Mouse (Mus musculus) adrenal gland, postnatal 10 days (tissue): ENCODE data around the gene Mblac2. TPM values are rescaled to one million over a fixed set of nuclear protein-coding genes. Genes with fewer than 3 reads are reported as not detected.
"Not testable (repeated sequence)": the region's sequence is repeated elsewhere in the genome, so short reads cannot be mapped to it uniquely, and the experiment has no call there.

Experiments
- DNase-seq: peaks from one replicate; pipeline ENCODE4 v3.0.0; 2021; ENCODE audit warnings: mixed read lengths
- long read RNA-seq, 2 experiments: library from polyadenylated mRNA; stranded (forward); transcript quantifications; one replicate each; pipeline ENCODE4 v2.0.0; 2021
- total RNA-seq, 2 experiments: library from RNA; stranded (reverse); gene quantifications; 2 replicates each; pipeline ENCODE4 v1.2.3; 2021

Gene Mblac2
- 10 to 100 TPM in 1 of 2 experiments, 1 to 10 TPM in 1; 7.0 to 12.4 TPM for total RNA-seq
- long read RNA-seq, experiment 1, transcript Mblac2-201 (2 exons, 3,957 nt), result major isoform, 11 of 11 reads
- long read RNA-seq, experiment 1, partial matches to known transcripts, result 0 of 11 reads
- long read RNA-seq, experiment 1, other reads (novel, unspliced or antisense), result 0 of 11 reads
- long read RNA-seq, experiment 2, partial matches to known transcripts, result 0 of 4 reads
- long read RNA-seq, experiment 2, other reads (novel, unspliced or antisense), result 0 of 4 reads

DNA sequence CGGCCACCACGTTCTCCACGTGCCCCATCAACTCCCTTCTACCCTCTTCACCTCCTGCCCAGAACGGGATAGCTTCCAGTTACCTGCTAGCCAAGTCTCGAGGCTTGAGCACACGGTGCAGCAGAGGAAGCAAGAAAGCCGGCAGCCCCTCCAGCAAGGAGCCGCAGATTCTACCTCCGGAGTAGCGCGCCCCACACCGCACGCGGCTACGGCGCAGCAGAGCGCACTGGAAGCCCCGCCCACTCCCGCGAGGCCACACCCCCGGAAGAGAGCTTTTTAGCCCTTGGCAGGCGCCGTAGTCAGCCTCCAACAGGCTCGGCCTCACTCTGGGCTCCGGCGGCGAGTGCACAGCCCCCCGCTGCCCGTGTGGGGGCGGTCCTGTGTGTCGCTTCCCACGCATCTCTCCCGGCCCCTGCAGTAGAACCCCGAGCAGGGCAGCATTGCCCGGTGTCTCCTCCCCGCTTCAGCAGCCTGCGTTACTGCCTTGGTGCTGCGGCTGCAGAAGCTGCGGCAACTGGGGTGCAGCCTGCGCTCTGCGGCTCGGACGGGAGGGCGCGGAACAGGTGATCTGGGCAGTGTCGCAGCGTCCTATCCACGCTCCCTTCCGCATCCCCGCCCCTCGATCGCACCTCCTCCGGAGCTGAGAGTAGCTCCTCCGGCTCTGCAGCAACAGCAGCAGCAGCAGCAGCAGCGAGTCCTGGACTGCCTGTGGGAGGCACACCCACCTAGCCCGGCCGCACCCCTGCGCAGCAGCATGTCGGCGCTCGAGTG is at the start of gene Mblac2, which contains the start of gene Polr3g:
Gene Mblac2, plus strand, starts transcription at position 567 of the 771 bp plus-strand sequence.
Gene Polr3g, minus strand, starts transcription at position 239 of the 771 bp plus-strand sequence.
- peak; percentile 99 for DNase-seq

DNA sequence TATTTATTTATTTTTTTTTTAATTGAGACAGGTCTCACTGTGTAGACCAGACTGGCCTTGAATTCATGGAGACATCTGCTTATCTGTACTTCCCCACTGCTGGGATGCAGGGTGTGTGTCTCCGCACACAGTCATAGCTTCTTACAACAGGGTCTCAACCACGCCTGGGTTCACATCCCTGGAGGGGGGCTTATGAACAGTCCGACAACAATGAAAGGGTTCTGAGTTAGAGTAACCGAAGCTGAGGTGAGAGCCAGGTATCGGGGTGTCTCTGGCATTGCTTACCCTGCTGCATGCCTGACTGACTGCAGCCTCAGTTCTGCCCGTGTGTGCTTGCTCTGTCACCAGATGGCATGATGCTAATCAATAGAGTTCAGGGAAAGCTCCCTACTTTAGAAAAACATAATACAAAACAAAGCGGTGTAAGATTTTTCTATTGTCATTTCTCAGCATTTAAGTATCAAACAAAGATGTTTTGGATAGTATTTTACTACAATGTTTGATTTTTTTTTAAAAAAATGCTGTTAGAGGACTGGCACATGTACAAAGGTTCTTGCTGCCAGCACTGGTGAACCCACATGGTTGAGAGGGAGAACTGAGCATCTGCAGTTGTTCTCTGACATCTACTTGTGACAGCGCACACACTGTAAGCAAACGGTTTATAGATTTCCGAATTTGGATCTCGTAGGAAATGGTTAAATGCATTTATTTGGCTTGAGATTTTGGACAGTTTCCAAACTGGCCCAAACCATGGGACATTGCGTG is 47.4 kb upstream of the Mblac2 start:
- DNase-seq, result no peak

DNA sequence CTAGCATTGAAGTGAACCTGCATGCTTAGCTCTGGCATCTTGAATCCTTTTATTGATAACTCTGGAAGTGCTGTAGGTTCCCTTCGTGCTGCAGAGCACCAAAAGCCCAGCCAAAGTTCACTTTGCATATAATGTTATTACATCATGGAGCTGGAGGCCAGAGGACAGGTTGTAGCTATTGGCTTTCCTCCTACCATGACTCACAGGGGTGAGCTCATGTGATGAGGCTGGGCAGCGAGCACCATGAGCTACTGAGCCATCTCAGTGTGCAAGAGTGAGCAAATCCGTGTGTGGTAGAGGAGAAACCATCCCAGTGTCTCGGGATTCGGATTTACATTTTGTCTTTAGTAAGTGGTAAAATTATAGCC is 46.8 kb upstream of the Mblac2 start:
- peak; percentile 26 for DNase-seq

DNA sequence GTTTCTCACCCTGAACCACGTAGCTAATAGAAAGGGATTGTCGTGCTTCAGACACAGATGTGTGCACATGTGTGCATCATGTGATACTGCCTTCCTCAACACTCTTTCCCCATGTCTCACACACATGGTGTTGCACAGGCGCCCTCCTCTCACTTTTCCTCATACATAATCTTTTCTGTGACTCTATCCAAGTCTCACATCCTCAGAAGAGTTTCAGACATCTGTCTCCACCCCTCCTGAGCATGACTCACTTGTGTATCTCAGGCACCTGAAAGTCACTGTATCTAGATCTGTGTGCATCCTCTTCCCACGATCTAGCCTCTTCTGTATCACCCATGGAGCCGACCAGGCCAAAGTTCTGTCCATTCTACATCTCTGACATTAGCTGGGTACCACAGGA is 43.4 kb upstream of the Mblac2 start:
- DNase-seq, result no peak

DNA sequence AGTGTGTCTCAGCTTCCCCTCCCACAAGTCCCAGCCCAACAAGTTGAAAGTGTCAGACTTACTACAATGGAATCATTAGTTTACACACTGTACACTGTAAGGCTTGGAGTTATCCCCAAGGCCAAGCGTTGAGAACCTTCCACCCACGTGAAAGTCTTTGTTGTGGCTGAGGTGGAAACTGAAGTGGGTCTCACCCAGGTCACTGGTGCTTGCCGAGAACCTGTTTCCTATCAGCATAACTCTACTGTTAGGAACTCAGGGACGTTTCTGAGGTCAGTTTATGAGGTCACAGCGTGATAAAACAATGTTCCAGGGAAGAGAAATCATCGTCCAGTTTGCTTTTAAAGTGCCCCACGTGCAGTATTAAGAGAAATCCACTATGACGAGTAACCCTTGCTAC is 35.8 kb upstream of the Mblac2 start:
- DNase-seq, result peak; percentile 11

DNA sequence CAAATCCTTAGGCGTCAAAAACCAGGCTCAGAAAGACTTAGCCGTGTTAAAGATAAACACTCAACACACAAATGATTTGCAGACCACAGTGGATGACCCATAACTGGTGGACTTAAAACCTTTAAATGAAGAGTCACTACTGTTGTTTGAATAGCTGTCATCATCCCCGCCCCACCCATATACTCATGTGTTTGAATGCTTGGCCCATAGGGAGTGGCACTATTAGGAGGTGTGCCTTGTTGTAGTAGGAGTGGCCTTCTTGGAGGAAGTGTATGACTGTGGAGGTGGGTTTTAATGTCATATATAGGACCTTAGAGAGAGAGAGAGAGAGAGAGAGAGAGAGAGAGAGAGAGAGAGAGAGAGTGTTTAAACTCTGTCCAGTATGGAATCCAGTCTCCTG is 28.0 kb upstream of the Mblac2 start:
- DNase-seq, result no peak

DNA sequence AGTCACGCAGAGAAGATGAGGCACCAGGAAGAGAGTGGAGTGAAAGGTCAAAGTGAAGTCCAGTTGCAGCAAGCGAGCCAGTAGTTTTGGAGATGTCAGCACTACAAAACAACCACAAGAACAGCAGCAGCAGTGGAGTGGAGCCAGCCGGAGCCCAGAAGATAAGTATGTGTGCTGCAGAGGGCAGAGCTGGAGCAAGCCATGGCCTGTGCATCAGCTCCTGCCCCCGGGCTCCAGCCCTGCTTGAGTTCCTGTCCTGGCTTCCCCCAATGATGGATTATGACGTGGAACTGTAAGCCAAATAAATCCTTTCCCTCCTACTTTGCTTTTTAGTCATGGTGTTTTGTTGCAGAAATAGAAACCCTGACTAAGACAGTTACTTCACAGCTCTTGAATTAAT is 26.9 kb upstream of the Mblac2 start:
- DNase-seq, result no peak

DNA sequence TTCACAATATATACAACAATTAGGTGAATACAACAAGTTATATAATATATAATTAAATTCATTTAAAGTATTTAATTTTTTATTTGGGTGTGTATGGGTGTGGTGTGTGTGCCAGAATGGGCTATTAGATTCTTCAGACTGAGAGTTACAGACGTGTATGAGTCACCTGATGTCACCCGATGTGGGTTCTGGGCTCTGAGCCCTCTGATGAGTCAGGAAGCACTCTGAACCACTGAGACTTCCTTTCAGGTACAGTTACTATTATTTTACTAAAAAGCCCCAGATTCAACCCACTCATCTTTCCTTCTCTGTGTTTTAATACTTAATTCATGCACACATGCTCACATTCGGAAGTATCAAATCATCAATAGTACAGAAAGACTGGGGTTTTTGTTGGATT is 26.3 kb upstream of the Mblac2 start:
- DNase-seq, result no peak

DNA sequence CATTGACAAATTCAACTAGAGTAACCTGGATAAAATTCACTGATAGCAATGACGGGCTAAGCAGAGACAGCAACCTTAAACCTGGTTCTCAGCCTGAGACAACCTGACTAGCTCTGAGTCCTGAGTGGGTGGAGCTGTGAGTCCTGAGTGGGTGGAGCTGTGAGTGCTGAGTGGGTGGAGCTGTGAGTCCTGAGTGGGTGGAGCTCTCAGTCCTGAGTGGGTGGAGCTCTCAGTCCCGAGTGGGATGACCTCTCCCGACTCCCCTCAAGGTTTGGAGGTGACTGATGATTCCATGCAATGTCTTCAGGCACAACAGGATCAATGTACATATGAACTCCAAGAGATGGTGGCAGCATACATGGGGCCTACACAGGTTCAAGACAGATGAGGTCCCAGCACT is 21.6 kb upstream of the Mblac2 start:
- no peak for DNase-seq

DNA sequence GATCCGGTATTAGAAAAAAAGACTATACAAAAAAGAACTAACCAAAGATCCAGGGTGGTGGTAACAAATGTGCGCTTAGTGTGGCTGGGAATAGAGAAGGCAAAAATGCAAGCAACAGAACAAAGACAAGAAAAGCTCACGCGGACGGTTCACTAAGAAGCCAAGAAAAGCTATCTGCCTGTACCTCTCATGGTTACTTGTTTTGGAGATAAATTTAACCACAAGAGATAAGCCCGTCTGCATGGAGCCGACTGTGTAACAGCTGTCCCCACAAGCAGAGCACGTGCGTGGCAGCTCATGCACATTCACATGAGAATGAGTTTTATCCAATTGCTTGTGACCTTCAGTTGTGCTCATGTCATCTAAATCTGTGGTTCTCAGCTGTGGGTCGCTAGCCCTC is 20.7 kb upstream of the Mblac2 start:
- DNase-seq, result no peak

DNA sequence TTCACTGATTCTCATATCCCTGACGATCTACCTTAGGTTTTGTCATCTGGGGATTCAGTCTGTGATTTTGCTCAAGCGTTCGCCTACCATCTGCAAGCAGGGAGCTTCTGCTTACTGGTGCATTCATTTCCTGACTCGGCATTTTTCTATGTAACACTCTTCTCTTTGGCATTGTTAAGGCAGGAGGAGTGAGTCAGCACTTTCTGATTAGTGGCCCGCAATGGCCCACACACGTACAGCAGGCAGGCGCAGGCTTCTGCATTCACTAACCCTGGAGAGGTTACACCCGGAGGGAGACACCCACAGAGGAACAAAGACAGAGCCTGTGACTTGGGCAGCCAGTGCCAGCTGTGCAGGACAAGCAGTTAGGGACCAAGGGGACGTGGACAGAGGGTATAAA is 19.5 kb upstream of the Mblac2 start:
- DNase-seq, result peak; percentile 17

DNA sequence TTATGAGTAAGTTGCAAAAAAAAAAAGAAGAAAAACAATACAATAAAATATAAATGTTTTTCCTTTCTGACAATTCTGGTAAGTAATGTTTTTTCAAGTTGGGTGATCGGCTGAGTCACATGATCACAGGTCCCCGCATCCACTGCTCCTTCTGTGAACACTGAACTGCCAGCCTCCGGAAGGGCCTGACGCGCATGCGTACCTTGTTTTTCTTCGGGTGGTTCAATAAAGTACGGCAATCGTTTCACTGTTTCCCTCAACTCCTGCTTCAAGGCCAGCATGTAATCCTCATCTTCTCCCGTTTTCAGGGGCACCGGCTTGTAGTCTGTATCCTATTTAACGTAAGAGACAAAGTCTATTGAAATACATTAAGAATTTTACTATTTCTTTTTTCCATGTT is 16.7 kb upstream of the Mblac2 start:
- DNase-seq, result no peak

DNA sequence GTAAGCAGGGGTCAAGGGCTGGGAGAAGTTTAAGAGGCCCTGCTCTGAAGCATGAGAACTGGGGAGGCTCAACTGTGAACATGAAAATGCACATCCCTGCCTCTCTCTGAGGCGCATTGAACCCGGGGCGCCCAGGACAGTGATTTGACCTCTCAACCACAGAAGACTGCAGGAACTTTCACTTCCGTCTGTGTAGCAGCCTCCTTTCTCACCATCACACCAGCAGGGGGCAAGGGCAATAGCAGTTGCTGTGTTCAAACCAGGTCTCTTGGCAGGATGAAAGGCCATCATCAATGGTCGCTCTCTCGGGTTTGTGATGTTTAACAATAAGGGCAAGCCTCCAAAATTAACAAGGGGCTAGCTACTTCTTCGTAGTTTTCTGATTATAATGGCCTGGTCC is 8.0 kb upstream of the Mblac2 start:
- DNase-seq, result no peak

DNA sequence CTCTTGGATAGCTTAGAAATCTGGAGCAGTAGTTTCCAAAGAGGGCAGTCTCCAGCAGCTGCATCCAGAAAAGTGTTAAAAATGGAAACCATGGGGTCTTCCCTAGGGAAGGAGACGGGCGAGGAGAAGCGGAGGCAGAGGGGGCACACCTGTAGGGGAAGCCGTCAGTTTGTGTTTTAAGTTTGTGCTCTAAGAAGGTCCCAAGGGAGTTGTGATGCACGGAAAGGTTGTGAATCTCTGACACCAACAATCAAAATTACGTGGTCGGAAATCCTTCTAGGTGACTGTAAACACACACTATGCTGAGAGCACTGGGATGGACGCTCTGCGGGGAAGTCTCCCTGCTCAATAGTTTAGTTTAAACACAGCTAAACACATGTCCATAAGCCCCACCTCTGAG is 7.5 kb upstream of the Mblac2 start:
- DNase-seq, result no peak

DNA sequence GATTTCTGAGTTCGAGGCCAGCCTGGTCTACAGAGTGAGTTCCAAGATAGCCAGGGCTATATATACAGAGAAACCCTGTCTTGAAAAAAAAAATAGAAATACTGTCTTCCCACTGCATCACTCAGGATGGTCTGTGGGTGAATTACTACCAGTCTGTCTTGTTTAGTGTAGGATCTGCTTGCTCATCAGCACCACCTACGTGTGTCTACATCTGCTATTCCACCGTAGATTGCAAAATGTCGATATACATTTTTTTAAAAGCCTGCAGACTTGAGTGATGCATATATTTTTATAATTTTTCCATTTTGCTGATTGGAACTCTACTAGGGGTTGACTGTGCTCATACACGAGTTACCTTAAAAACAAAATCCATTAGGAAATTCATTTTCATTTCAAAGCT is 4.8 kb upstream of the Mblac2 start:
- DNase-seq, result no peak

DNA sequence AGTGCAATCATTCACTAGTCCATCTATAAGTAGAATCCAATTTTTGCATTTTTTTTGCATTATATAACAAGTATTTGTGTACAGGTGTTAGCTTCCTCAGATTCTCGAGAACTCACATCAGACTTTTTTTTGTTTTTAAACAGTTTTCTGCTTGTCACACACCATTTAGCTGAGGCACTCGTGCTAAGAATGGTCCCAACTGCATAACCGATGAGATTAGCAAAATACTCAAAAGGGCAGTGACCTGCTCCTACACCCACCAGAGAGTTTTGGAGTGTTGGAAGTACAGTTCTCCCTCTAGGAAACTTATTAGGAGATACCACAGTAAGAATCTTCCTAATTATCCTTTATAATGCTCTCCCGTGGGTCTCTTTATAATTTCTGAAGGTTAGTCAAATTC is 1.3 kb upstream of the Mblac2 start:
- DNase-seq, result no peak

DNA sequence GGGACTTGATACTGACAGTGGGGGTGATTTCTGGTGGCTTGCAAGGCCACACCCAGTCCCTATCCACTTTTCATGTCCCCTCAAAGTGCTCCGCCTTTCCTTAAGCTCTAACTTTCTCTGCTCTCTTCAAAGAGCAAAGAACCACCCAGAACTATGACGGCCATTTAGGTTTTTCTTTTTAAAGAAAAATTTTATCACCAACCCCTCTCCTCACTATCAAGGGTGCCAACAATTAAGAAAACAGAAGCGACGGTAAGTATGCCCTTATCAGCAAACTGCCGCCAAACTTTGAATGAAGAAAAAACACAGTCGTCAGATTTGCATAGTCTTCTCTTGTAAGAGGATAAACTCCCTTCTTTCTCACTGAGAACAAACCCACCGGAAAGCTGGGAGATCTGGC is 875 bp upstream of the Mblac2 start:
- DNase-seq, result no peak

DNA sequence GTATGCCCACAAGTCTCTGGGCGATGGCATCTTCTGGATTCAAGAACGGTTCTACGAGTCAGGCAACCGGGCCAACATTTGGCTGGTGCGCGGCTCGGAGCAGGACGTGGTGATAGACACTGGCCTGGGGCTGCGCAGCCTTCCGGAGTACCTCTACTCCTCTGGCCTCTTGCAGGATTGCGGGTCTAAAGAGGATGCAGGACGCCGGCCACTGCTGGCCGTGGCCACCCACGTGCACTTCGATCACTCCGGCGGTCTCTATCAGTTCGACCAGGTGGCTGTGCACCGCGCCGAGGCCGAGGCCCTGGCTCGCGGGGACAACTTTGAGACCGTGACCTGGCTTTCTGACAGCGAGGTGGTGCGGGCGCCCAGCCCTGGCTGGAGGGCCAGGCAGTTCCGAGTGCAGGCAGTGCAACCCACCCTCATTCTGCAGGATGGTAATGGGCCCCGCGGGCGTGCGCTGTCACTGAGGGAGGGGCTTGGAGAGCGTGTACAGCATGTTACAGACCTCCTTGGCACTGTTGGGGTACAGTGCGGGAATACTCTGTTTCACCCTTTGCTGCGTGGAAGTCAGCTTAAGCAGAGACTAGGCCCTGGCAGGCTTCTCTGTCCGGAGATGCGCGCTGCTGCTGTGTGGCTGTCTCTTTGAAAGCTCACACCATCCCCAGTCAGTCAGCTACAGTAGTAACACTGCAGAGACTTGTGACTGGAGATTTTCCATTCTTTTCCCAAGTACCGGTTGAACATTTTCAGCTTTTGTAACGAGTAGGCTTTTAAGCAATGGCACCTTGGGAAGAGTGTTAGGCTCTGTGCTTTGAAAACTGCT is 618 bp downstream of the Mblac2 start:
- DNase-seq, result peak; percentile 53

DNA sequence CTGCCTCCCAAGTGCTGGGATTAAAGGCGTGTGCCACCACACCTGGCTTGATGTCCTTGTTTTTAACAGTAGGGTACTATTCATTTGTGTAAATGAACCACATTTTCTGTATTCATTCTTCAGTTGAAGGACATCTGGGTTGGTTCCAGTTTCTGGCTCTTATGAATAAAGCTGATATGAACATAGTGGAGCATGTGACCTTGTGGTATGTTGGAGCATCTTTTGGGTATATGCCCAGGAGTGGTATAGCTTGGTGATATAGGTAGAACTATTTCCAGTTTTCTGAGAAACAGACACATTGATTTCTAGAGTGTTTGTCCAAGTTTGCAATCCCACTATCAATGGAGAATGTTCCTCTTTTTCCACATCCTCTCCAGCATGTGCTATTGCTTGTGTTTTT is 2.8 kb downstream of the Mblac2 start:
- DNase-seq, result no peak

DNA sequence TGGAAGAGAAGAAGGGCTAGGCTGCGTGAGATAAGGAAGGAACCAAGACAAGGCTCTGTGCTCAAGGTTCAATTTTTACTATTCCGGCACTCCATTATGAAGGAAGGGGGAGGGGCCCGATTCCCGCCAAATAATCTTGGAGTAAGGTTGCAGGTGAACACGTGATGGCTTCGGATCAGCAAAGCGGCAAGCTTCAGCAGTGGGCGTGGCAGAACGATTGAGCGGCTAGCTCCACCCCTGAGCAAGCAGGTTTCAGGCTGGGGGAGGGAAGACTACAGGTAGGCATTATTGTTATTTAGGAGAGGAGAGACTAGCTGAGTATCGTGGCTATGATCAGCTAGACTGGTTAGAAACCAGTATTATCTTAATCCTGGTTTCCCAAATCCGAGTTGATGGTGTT is 17.0 kb downstream of the Mblac2 start:
- not testable (repeated sequence) for DNase-seq

DNA sequence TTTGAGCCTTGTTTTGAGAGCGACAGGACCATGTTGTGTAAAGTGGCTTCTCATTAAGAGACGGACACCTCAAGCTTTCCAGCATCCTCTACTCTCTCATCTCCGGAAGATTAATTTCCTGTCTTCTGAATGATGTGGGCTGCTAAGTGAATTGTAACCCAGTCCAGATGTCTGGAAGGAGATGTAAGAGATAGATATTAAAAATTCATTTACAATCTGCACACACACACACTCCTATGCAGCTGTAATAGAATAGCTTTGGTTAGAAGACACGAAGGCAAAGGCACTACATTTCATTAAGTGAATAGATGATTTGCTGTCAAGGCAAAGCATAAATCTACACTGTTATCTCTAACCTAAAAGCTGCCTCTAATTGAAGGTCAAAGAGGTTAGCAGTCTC is 18.0 kb downstream of the Mblac2 start:
- no peak for DNase-seq

DNA sequence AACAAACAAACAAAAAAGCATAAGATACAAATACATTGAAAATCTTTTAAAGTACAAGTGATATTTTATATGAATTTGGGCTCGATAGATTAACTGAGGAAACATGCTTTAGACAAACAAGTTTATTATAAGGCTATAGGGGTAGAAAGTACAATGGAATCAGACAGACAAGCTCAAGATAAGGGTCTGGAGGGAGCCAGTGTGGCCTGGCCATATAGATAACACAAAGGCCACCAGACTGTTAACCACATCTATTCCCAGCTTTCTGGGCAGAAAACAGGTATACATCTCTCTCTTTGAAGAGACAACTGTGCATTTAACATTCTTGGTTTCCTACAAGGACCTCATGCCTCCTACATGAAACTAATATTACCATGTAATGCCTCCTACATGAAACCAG is 19.2 kb downstream of the Mblac2 start:
- DNase-seq, result no peak
